Mouse (Mus musculus) neural tube, embryonic 12.5 days (tissue): Measurements from ENCODE around the gene Loxl3. TPM values are rescaled to one million over a fixed set of nuclear protein-coding genes. Genes with fewer than 3 reads are reported as not detected.

Experiments
- ATAC-seq: fragments of 200-750 bp; cut with Nextera tagmentation; 2 replicates; pipeline ENCODE4 v1.8.0; 2017; ENCODE audit warnings: low read depth, mild to moderate bottlenecking, moderate TSS enrichment, moderate library complexity; ENCODE audit not compliant: low FRiP score
- H3K27ac ChIP-seq: fragments of 300-500 bp; sonication (generic); 2 replicates; pipeline ENCODE4 v1.5.1; 2016
- H3K27me3 ChIP-seq: fragments of 300-500 bp; sonication (generic); replicated peaks from 2 replicates; pipeline ENCODE4 v1.6.1; 2016; ENCODE audit warnings: mild to moderate bottlenecking
- H3K36me3 ChIP-seq: fragments of 300-500 bp; sonication (generic); 2 replicates; pipeline ENCODE4 v1.6.1; 2016; ENCODE audit warnings: mild to moderate bottlenecking
- H3K4me1 ChIP-seq: fragments of 300-500 bp; sonication (generic); 2 replicates; pipeline ENCODE4 v1.6.1; 2016
- H3K4me2 ChIP-seq: fragments of 300-500 bp; sonication (generic); replicated peaks from 2 replicates; pipeline ENCODE4 v1.6.1; 2016; ENCODE audit warnings: mild to moderate bottlenecking
- H3K4me3 ChIP-seq: fragments of 300-500 bp; sonication (generic); 2 replicates; pipeline ENCODE4 v1.5.1; 2016
- H3K9ac ChIP-seq: fragments of 300-500 bp; sonication (generic); 2 replicates; pipeline ENCODE4 v1.6.1; 2016; ENCODE audit warnings: mild to moderate bottlenecking
- H3K9me3 ChIP-seq: fragments of 300-500 bp; sonication (generic); 2 replicates; pipeline ENCODE4 v1.6.1; 2016; ENCODE audit warnings: mild to moderate bottlenecking
- WGBS: fragments of 180-500 bp; shearing (Covaris S2); methylation state at CpG from one replicate; pipeline ENCODE4 v1.1.7; 2016; 5-methylcytosine and 5-hydroxymethylcytosine counted together
- polyA plus RNA-seq: library from polyadenylated mRNA; unstranded; fragments of >200 nt; fragmentation: Nextera tagmentation; extraction: Ambion mirVana; gene quantifications from 2 replicates; pipeline ENCODE4 v1.2.1, GENCODE M21; 2016

Gene Loxl3
- polyA plus RNA-seq, 1 experiment from 2014 or later = 9.1 TPM

- peak; percentile 93 for ATAC-seq
- H3K27me3 ChIP-seq = peaks cover 40% of the 10 kb centered on the region
- no peaks in the 10 kb centered on the region for H3K9me3 ChIP-seq
- peak overlapping the region; percentile 96 for H3K4me2 ChIP-seq
- H3K4me3 ChIP-seq = peak overlapping the region; percentile 74
- H3K27ac ChIP-seq = peak overlapping the region; percentile 77; the same call in 1 of the 2 replicates
- under 1% methylated on average over 46 of the region's 46 CpGs for WGBS
- peaks cover 18% of the 10 kb centered on the region for H3K4me1 ChIP-seq
- H3K9ac ChIP-seq = peak overlapping the region; percentile 75
- peaks cover 12% of the 10 kb centered on the region for H3K36me3 ChIP-seq
Observed at GRCm38 (mm10) chr6:83078324-83078858, 44.4 kb downstream of the Loxl3 start.

- ATAC-seq = no peak
- Histone ChIP-seq H3K4me3 (no peak overlapping the region), H3K27me3 (peaks cover 43% of the 10 kb centered on the region), H3K9ac (no peak overlapping the region), H3K27ac (no peak overlapping the region), H3K4me1 (peaks cover 22% of the 10 kb centered on the region), H3K9me3 (no peaks in the 10 kb centered on the region), H3K36me3 (peaks cover 12% of the 10 kb centered on the region), H3K4me2 (no peak overlapping the region)
- WGBS = 96% methylated on average over 5 of the region's 5 CpGs
Observed at GRCm38 (mm10) chr6:83080210-83080609, 46.2 kb downstream of the Loxl3 start.

GRCm38 (mm10) chr6:83083497-83083896 is 49.5 kb downstream of the Loxl3 start:
- 8% methylated on average over 5 of the region's 5 CpGs for WGBS
- no peak overlapping the region for H3K27ac ChIP-seq
- no peak overlapping the region for H3K9ac ChIP-seq
- peaks cover 29% of the 10 kb centered on the region for H3K4me1 ChIP-seq
- no peak overlapping the region; the same call in 1 of the 2 replicates for H3K4me2 ChIP-seq
- ATAC-seq = no peak
- no peak overlapping the region for H3K4me3 ChIP-seq
- H3K27me3 ChIP-seq = peaks cover 66% of the 10 kb centered on the region
- no peaks in the 10 kb centered on the region for H3K9me3 ChIP-seq
- peaks cover 12% of the 10 kb centered on the region for H3K36me3 ChIP-seq

- WGBS = 7% methylated on average over 6 of the region's 6 CpGs
- Histone ChIP-seq H3K4me3 (no peak overlapping the region), H3K4me2 (no peak overlapping the region), H3K4me1 (peaks cover 22% of the 10 kb centered on the region), H3K9ac (no peak overlapping the region), H3K27me3 (peaks cover 72% of the 10 kb centered on the region), H3K27ac (no peak overlapping the region), H3K9me3 (no peaks in the 10 kb centered on the region), H3K36me3 (peaks cover 12% of the 10 kb centered on the region)
- ATAC-seq = no peak
Observed at GRCm38 (mm10) chr6:83084477-83084876, 50.5 kb downstream of the Loxl3 start.

GRCm38 (mm10) chr6:83086121-83087035 is 52.4 kb downstream of the Loxl3 start, which contains the start of gene Lbx2:
Gene Lbx2 (plus strand): TSS chr6:83086367.
- Histone ChIP-seq H3K4me1 (peaks cover 16% of the 10 kb centered on the region), H3K27ac (no peak within 1 kb of the TSS), H3K4me2 (peak within 1 kb of the TSS; percentile 45), H3K9ac (0 out of 2 replicates have a peak within 1 kb of the TSS, but pooled peaks have one; percentile 17), H3K36me3 (peaks cover 4% of the 10 kb centered on the region), H3K27me3 (peaks cover 85% of the 10 kb centered on the region), H3K4me3 (no peak within 1 kb of the TSS), H3K9me3 (no peaks in the 10 kb centered on the region)
- no peak for ATAC-seq
- WGBS = 3% methylated on average over 42 of the region's 42 CpGs

- H3K4me1 ChIP-seq = peaks cover 16% of the 10 kb centered on the region
- peak overlapping the region; percentile 16 for H3K4me3 ChIP-seq
- no peak overlapping the region for H3K9ac ChIP-seq
- no peak for ATAC-seq
- 2% methylated on average over 47 of the region's 47 CpGs for WGBS
- no peaks in the 10 kb centered on the region for H3K9me3 ChIP-seq
- peak overlapping the region; percentile 45 for H3K4me2 ChIP-seq
- peaks cover 80% of the 10 kb centered on the region for H3K27me3 ChIP-seq
- H3K27ac ChIP-seq = no peak overlapping the region
- H3K36me3 ChIP-seq = no peaks in the 10 kb centered on the region; the same call in 1 of the 2 replicates
Observed at GRCm38 (mm10) chr6:83087205-83087925, 53.4 kb downstream of the Loxl3 start.

GRCm38 (mm10) chr6:83087926-83088260 is 53.9 kb downstream of the Loxl3 start:
- H3K4me2 ChIP-seq = peak overlapping the region; percentile 45
- ATAC-seq = no peak
- H3K9me3 ChIP-seq = no peaks in the 10 kb centered on the region
- H3K9ac ChIP-seq = no peak overlapping the region
- peaks cover 75% of the 10 kb centered on the region for H3K27me3 ChIP-seq
- WGBS = 6% methylated on average over 9 of the region's 9 CpGs
- 0 out of 2 replicates have a peak overlapping the region, but pooled peaks have one; percentile 16 for H3K4me3 ChIP-seq
- peaks cover 16% of the 10 kb centered on the region for H3K4me1 ChIP-seq
- no peak overlapping the region for H3K27ac ChIP-seq
- H3K36me3 ChIP-seq = no peaks in the 10 kb centered on the region

- Histone ChIP-seq H3K9ac (no peak overlapping the region), H3K4me3 (no peak overlapping the region), H3K36me3 (no peaks in the 10 kb centered on the region), H3K27me3 (peaks cover 29% of the 10 kb centered on the region), H3K4me2 (no peak overlapping the region), H3K9me3 (no peaks in the 10 kb centered on the region), H3K27ac (no peak overlapping the region), H3K4me1 (peaks cover 2% of the 10 kb centered on the region)
- WGBS = 39% methylated on average over 6 of the region's 6 CpGs
- no peak for ATAC-seq
Observed at GRCm38 (mm10) chr6:83092416-83093127, 58.6 kb downstream of the Loxl3 start.

- H3K9ac ChIP-seq = no peak overlapping the region
- H3K4me1 ChIP-seq = no peaks in the 10 kb centered on the region
- no peaks in the 10 kb centered on the region for H3K36me3 ChIP-seq
- H3K27me3 ChIP-seq = peaks cover 2% of the 10 kb centered on the region; the same call in 1 of the 2 replicates
- H3K9me3 ChIP-seq = no peaks in the 10 kb centered on the region
- no peak for ATAC-seq
- no peak overlapping the region for H3K27ac ChIP-seq
- WGBS = 54% methylated on average over 6 of the region's 6 CpGs
- no peak overlapping the region for H3K4me3 ChIP-seq
- H3K4me2 ChIP-seq = no peak overlapping the region
Observed at GRCm38 (mm10) chr6:83095968-83096367, 62.0 kb downstream of the Loxl3 start.

- ATAC-seq = no peak
- H3K9me3 ChIP-seq = no peaks in the 10 kb centered on the region
- no peak overlapping the region for H3K4me2 ChIP-seq
- H3K4me3 ChIP-seq = no peak overlapping the region
- H3K27me3 ChIP-seq = peaks cover 3% of the 10 kb centered on the region; the same call in 1 of the 2 replicates
- H3K36me3 ChIP-seq = no peaks in the 10 kb centered on the region
- WGBS = 69% methylated on average over 2 of the region's 2 CpGs
- peaks cover 16% of the 10 kb centered on the region for H3K4me1 ChIP-seq
- no peak overlapping the region for H3K27ac ChIP-seq
- H3K9ac ChIP-seq = no peak overlapping the region
Observed at GRCm38 (mm10) chr6:83098411-83098810, 64.4 kb downstream of the Loxl3 start.

GRCm38 (mm10) chr6:83101316-83101687 is 67.3 kb downstream of the Loxl3 start, which contains the start of the genes Ccdc142 and Gm42688:
Gene Ccdc142 (plus strand): TSS chr6:83101601.
Gene Gm42688 (plus strand): TSS chr6:83101617.
- Histone ChIP-seq H3K4me2 (peak within 1 kb of the TSS; percentile 99), H3K27me3 (peaks cover 3% of the 10 kb centered on the region; the same call in 1 of the 2 replicates), H3K4me1 (peaks cover 18% of the 10 kb centered on the region), H3K9ac (peak within 1 kb of the TSS; percentile 85), H3K36me3 (peaks cover 3% of the 10 kb centered on the region; the same call in 1 of the 2 replicates), H3K27ac (peak within 1 kb of the TSS; percentile 65; the same call in 1 of the 2 replicates), H3K9me3 (no peaks in the 10 kb centered on the region), H3K4me3 (peak within 1 kb of the TSS; percentile 76)
- ATAC-seq = peak; percentile 92
- under 1% methylated on average over 25 of the region's 25 CpGs for WGBS
